Mouse (Mus musculus): Measurements from ENCODE around the gene Apba3.
"Not testable (repeated sequence)": the region's sequence is repeated elsewhere in the genome, so short reads cannot be mapped to it uniquely, and the experiment has no call there.

Apba3 gene

GRCm38 (mm10) chr10:81266211-81267105 is at the start of gene Apba3, which contains the start of gene Mrpl54:
TSS of gene Apba3 (plus strand) at chr10:81266960.
TSS of gene Mrpl54 (minus strand) at chr10:81266934.
- DNase-seq (ENCODE audit: low spot score): peak; percentile 97

GRCm38 (mm10) chr10:81217267-81217666 is 49.5 kb upstream of the Apba3 start:
- DNase-seq (ENCODE audit: low spot score): not testable (repeated sequence)

- DNase-seq (ENCODE audit: low spot score): peak; percentile 89
Measured at GRCm38 (mm10) chr10:81217964-81218363, 48.8 kb upstream of the Apba3 start.

DNA sequence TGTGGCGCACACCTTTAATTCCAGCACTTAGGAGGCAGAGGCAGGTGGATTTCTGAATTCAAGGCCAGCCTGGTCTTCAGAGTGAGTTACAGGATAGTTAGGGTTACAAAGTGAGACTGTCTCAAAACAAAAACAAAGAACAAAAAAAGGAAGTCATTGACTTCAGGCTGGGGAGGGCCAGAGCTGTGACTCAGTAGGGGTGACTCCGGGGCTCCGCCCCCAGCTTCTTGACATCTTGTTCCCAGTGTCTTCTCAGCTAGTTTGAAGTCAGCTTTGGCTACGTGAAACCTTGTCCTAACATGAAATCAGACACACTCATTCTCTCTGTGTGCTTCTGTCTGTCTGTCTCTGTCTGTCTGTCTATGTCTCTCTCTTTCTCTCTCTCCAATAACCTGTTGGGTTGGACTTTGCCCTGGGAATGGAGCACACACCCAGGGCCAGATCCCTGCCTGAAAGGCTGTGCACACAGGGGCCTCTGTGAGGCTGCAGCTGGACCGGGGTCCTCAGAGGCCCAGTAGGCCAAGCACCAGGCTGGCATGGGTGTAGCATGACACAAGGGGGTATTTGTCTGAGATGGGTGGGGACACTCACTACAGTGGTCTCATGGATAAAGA is 45.3 kb upstream of the Apba3 start:
- DNase-seq (ENCODE audit: low spot score): no peak

DNA sequence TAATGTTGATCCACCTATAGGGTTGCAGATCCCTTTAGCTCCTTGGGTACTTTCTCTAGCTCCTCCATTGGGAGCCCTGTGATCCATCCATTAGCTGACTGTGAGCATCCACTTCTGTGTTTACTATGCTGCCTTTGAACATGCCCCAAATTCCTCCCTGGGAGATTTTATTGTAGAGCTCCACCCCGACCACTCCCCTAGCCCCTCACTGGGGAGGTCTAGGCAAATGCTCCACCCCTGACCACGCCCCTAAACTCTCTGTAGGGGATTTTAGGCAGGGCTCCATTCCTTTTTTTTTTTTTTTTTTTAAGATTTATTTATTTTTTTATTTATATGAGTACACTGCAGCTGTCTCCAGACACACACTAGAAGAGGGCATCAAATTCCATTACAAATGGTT is 43.0 kb upstream of the Apba3 start:
- DNase-seq (ENCODE audit: low spot score): not testable (repeated sequence)

- DNase-seq (ENCODE audit: low spot score): no peak
Measured at GRCm38 (mm10) chr10:81229735-81230437, 36.9 kb upstream of the Apba3 start.

DNA sequence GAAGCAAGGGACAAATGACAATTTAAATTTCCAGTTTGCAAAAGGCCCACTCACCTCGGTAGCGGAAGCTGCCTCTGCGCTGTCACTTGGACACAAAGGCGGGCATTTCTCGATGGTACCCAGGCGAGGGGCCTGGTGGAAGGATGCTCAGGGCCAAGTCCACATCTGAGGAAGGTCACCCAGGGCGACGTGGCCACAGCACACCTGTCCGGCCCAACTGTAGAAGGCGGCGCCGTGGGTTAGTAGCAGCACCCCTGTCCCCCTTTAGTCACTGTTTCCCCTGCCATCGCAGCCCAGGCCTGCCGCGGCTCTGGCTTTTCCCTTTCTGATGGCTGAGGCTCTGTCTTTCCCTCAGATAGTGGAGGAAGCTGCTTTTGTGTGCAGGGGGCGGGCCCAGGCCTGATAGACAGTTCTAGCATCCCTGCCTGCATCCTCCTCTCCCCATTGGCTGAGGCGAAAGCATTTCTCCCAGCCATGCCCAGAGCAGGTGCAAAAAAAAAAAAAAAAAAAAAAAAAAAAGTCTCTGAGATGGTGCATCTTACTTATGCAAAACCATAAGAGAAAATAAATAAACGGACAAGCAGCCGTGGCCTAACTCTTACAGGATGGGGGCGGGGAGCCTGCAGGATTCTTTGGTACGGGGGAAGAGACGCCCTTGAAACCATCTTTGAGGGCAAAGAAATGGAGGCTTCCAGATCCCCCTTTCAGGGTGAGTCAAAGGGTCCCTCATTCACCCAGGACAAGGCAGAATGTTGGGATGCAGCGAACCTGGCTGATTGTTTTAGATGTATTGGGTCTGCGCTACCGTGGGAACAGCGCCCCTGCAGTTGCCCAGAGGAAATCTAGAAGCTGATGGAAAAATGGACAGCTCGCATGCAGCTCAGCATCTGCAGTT is 36.1 kb upstream of the Apba3 start, which contains the start of gene Atcay:
Gene Atcay (minus strand): TSS at position 396 of the 895 bp plus-strand sequence.
- no peak for DNase-seq (ENCODE audit: low spot score)

GRCm38 (mm10) chr10:81231436-81231835 is 35.3 kb upstream of the Apba3 start:
- DNase-seq (ENCODE audit: low spot score): no peak

GRCm38 (mm10) chr10:81232580-81233225 is 34.1 kb upstream of the Apba3 start, which contains the start of gene Zfr2:
TSS of gene Zfr2 (plus strand) at chr10:81233155.
- peak; percentile 98 for DNase-seq (ENCODE audit: low spot score)

GRCm38 (mm10) chr10:81233226-81233585 is 33.6 kb upstream of the Apba3 start:
- no peak for DNase-seq (ENCODE audit: low spot score)

- DNase-seq (ENCODE audit: low spot score): no peak
Measured at GRCm38 (mm10) chr10:81234206-81234605, 32.6 kb upstream of the Apba3 start.

GRCm38 (mm10) chr10:81236471-81237268 is 30.1 kb upstream of the Apba3 start:
- no peak for DNase-seq (ENCODE audit: low spot score)

- no peak for DNase-seq (ENCODE audit: low spot score)
Measured at GRCm38 (mm10) chr10:81238618-81239017, 28.1 kb upstream of the Apba3 start.

GRCm38 (mm10) chr10:81240876-81241275 is 25.9 kb upstream of the Apba3 start:
- peak; percentile 81 for DNase-seq (ENCODE audit: low spot score)

GRCm38 (mm10) chr10:81242021-81242420 is 24.7 kb upstream of the Apba3 start:
- no peak for DNase-seq (ENCODE audit: low spot score)

DNA sequence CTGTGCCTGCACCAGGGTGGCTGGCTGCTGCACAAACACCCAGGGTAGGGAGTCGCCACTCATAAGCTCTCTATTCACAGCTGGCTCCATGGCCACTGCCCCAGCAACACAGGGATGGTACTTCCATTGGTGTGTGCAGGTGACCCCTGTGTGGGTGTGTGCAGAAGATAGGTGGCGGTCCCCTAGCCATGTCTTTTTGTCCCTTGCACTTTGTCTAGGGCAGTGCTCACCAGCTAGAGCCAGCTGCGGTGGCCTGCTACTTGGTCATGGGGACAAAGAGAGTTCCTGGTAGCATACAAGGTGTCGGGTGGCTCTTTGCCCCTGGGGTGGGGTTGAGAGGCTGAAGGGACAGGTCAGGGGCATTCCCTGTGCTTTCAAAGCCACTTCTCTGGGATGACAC is 22.6 kb upstream of the Apba3 start:
- no peak for DNase-seq (ENCODE audit: low spot score)

DNA sequence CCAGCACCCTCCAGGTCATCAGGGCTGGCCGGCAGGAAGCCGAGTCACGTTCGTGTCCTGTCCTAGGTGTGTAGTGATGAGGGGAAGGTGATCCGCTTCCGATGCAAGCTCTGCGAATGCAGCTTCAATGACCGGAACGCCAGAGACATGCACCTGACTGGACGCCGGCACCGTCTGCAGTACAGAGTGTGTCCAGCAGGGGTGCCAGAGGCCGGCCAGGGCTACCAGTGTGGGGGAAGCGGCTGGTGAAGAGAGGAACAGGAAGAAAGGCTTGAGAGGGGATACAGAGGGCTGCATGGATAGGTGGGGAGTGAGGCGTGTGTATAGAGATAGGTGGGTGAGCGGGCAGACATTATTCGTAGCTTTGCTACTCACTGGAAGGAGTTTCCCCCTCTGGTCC is 22.2 kb upstream of the Apba3 start:
- peak; percentile 93 for DNase-seq (ENCODE audit: low spot score)

DNA sequence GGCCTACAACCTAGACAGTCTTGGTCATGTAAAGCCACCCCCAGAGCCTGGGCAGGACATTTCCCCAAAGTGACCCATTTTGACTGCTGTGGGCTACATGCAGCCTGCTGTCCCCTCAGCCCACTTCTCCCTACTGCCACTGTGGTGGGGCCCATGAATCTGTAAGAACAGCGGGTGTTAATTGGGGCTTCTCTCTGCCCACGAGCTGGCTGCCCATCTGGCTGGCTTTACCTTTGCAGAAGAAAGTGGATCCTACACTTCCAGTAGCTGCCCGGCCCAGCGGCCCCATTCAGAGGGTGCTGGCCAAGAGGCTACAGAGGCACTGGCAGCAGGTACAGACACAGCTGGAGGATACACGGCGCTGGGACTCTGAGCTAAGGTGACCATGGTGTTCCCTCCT is 21.6 kb upstream of the Apba3 start:
- DNase-seq (ENCODE audit: low spot score): no peak

- DNase-seq (ENCODE audit: low spot score): no peak
Measured at GRCm38 (mm10) chr10:81247804-81248203, 19.0 kb upstream of the Apba3 start.

DNA sequence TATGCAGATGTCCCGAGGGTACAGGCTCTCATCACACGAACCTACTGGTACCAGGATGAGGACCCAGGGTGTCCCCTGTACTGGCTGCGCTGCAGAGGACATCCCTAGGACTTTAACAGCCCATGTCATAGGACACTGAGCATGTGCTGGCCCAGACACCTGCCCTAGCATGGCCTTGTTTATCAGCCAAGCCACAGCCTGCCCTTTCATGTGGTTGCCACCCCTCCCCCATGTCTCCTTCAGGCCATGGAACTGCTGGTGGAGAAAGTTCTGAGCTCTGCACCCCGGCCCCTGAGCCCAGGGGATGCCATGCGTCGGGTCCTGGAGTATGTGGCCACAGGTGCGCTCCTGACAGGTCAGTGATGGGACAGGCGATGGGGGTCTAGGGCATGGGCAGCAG is 17.3 kb upstream of the Apba3 start:
- DNase-seq (ENCODE audit: low spot score): no peak

Data from testis, postnatal 10 days (tissue).